Mouse (Mus musculus): ENCODE data around the gene Phldb2. TPM values are rescaled to one million over a fixed set of nuclear protein-coding genes. Genes with fewer than 3 reads are reported as not detected.

Phldb2 gene
- polyA plus RNA-seq, 1 experiment: 55.4 TPM

DNA sequence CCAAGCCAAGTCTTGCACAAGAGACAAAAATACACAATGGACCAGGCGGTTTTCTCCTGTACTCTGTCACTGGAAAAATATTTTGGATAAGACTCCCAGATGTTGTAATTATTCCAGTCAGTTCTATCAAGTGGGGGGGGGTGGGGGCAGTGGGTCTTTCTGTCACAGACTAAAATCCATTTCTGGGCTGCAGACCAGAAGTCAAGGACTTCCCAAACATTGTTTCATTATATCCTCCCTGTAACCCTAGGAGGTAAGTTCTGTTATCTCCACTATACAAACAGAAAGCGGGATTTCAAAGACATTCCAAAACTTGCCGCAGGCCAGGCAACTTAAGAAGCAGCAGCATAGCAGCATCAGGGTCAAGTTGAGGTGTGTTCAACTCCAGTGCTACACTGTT, 25.8 kb downstream of the Phldb2 start:
- Histone ChIP-seq H3K36me3 (ENCODE audit: control insufficient read depth, insufficient read depth, low read length) (no peaks in the 10 kb centered on the region), H3K27ac (ENCODE audit: insufficient read depth, low read depth, low read length) (no peak overlapping the region), H3K4me1 (ENCODE audit: control insufficient read depth, insufficient read depth, low read length) (peaks cover 22% of the 10 kb centered on the region), H3K4me3 (ENCODE audit: insufficient read depth, low read depth, low read length) (no peak overlapping the region), H3K27me3 (replicated peaks; ENCODE audit: control insufficient read depth, insufficient read depth, low read length) (no peaks in the 10 kb centered on the region)
- WGBS: 39% methylated on average over 3 of the region's 3 CpGs
- no peak for DNase-seq
- TF ChIP-seq POLR2A (IDR thresholded peaks at IDR 0.05; ENCODE audit: low read depth, low read length) (no peak), CTCF (conservative IDR thresholded peaks at IDR 0.05; ENCODE audit: insufficient read depth, insufficient read length, low read depth, low read length) (no peak)

DNA sequence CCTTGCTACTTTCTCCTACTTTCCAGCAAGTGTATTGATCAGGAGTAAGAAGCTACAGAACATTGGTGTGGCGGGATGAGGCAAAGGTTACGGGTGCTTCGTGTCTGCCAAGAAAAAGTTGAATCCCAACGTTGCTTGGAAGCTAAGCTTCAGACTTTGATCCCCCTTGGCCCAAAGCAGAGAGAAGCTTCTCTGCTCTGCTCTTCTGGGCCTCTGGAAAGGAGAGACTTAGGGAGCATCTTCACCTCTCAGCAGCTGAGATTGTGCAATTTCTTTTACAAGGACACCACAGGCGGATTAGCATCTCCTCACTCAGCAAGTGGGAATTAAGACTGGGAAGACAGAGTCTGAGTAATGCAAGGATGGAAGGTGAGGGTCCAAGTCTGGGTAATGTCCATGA, 26.5 kb downstream of the Phldb2 start:
- Histone ChIP-seq H3K4me1 (ENCODE audit: control insufficient read depth, insufficient read depth, low read length) (peaks cover 23% of the 10 kb centered on the region), H3K36me3 (ENCODE audit: control insufficient read depth, insufficient read depth, low read length) (no peaks in the 10 kb centered on the region)
- 58% methylated on average over 5 of the region's 5 CpGs for WGBS

DNA sequence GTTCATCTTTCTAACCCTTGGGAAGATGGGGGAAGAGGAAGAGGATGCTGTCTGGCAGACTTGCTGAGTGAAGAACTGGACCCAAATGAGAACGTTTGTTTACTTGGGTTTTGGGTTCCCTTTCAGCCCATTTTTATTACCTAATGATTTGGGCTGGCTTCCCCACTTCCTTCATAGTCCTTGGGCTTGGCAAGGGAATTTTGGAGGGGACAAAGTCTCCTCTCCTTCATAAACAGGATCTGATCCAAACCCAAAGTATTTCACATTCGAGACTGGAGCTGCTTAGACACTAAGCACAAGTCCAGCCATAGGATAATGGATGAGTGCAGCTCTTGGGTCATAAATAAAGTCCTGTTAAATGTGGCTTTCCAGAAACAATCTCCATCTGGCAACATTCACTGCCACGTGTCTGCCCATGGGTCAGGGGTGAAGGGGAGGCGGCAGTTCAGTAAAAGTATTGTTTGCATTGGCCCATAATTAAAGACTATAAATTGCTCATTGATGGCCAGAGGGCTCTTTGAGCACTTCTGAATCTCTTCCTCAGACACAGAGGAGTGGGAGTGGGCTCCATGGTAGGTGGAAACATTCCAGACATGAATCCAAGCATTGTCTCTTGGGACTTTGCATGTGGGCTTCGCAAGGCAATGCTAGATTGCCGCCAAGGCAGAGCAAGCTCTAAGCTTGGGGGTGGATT, 29.5 kb downstream of the Phldb2 start:
- Histone ChIP-seq H3K4me3 (ENCODE audit: insufficient read depth, low read depth, low read length) (no peak overlapping the region), H3K27ac (ENCODE audit: insufficient read depth, low read depth, low read length) (no peak overlapping the region), H3K36me3 (ENCODE audit: control insufficient read depth, insufficient read depth, low read length) (no peaks in the 10 kb centered on the region), H3K27me3 (replicated peaks; ENCODE audit: control insufficient read depth, insufficient read depth, low read length) (no peaks in the 10 kb centered on the region), H3K4me1 (ENCODE audit: control insufficient read depth, insufficient read depth, low read length) (peaks cover 23% of the 10 kb centered on the region)
- TF ChIP-seq POLR2A (IDR thresholded peaks at IDR 0.05; ENCODE audit: low read depth, low read length) (no peak), CTCF (conservative IDR thresholded peaks at IDR 0.05; ENCODE audit: insufficient read depth, insufficient read length, low read depth, low read length) (no peak)
- WGBS: 56% methylated on average over 6 of the region's 6 CpGs
- DNase-seq: peak; percentile 37

More for the DNA sequence above, 26.5 kb downstream of the Phldb2 start:
- peak; percentile 82 for DNase-seq
- TF ChIP-seq CTCF (conservative IDR thresholded peaks at IDR 0.05; ENCODE audit: insufficient read depth, insufficient read length, low read depth, low read length) (no peak), POLR2A (IDR thresholded peaks at IDR 0.05; ENCODE audit: low read depth, low read length) (no peak)
- no peaks in the 10 kb centered on the region for H3K27me3 ChIP-seq (replicated peaks; ENCODE audit: control insufficient read depth, insufficient read depth, low read length)
- peak overlapping the region; percentile 66; the same call in 1 of the 2 replicates for H3K27ac ChIP-seq (ENCODE audit: insufficient read depth, low read depth, low read length)
- H3K4me3 ChIP-seq (ENCODE audit: insufficient read depth, low read depth, low read length): no peak overlapping the region

DNA sequence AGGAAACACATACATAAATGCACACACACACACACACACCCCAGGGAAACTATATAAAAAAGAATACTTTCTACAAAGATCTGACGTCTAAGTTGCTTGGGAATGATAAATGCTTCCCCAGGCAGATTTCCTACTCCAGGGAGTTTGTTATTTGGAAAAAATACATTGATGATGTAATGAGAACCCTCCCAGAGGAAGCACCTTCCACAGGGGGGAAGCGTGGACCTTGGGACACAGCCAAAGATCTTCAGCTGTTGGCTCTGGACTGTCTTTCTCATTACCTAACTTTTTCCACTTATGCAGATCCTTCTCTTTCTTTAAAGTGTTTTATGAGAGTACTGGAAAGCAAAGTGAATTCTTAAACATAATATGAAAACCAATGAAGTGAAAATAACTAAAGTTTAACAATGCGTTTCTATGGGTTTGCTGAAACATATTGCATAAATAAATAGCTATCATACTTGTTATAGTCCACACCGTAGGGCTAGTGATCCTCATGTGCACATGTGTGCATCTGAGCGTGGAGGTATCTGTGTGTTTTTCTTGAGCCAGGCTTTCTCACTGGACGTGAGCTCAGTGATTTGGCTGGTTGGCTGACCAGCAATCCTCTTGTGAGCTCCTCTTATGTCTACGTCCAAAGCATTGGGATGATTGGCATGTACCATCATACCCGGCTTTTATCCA, 30.7 kb downstream of the Phldb2 start:
- 40% methylated on average over 8 of the region's 8 CpGs for WGBS
- Histone ChIP-seq H3K27ac (ENCODE audit: insufficient read depth, low read depth, low read length) (no peak overlapping the region), H3K27me3 (replicated peaks; ENCODE audit: control insufficient read depth, insufficient read depth, low read length) (no peaks in the 10 kb centered on the region), H3K4me3 (ENCODE audit: insufficient read depth, low read depth, low read length) (no peak overlapping the region), H3K36me3 (ENCODE audit: control insufficient read depth, insufficient read depth, low read length) (no peaks in the 10 kb centered on the region), H3K4me1 (ENCODE audit: control insufficient read depth, insufficient read depth, low read length) (peaks cover 23% of the 10 kb centered on the region)
- peak; percentile 66 for DNase-seq
- TF ChIP-seq POLR2A (IDR thresholded peaks at IDR 0.05; ENCODE audit: low read depth, low read length): no peak
- TF ChIP-seq CTCF (conservative IDR thresholded peaks at IDR 0.05; ENCODE audit: insufficient read depth, insufficient read length, low read depth, low read length): no peak

DNA sequence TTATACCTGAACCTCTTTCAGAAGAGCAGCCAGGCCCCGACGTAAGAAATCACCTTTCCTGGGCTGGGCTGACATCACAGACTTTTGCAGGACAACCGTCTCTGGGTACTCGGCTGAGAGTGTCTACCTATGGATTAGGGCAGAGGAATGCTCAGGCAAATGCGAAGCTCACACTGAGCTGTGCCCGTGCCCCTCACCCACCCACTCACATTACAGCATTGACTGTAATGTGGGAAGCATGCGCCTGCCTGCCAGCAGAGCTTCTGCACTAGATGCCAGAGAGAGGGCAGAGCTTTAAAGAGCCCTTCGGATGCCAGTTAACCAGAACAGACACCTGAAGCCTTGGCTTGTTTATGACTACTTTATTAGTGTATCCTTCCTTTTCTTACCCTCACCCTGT, 33.8 kb downstream of the Phldb2 start:
- DNase-seq: no peak
- WGBS: 65% methylated on average over 8 of the region's 8 CpGs
- H3K36me3 ChIP-seq (ENCODE audit: control insufficient read depth, insufficient read depth, low read length): no peaks in the 10 kb centered on the region
- no peak overlapping the region for H3K27ac ChIP-seq (ENCODE audit: insufficient read depth, low read depth, low read length)
- no peaks in the 10 kb centered on the region for H3K27me3 ChIP-seq (replicated peaks; ENCODE audit: control insufficient read depth, insufficient read depth, low read length)
- no peak overlapping the region for H3K4me3 ChIP-seq (ENCODE audit: insufficient read depth, low read depth, low read length)
- no peak for TF ChIP-seq POLR2A (IDR thresholded peaks at IDR 0.05; ENCODE audit: low read depth, low read length)
- no peak for TF ChIP-seq CTCF (conservative IDR thresholded peaks at IDR 0.05; ENCODE audit: insufficient read depth, insufficient read length, low read depth, low read length)
- H3K4me1 ChIP-seq (ENCODE audit: control insufficient read depth, insufficient read depth, low read length): peaks cover 17% of the 10 kb centered on the region

DNA sequence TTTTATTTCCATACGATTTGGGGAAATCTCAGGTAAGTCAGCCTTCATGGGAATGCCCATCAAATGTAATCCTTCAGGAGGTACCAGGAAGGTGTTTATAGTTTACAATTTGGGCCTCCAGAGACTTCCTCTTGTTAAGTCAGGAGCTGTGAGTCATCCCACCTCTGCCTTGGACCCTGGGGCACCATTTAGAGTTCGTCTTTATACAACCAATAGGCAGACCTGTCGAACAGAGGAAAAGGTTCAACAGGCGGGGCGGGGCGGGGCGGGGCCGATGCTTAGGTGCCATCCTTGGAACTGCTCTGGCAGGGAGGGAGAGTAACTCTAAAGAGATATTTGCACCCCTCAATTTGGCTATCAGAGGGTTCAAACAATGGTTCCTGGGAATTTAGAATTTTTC, 49.8 kb downstream of the Phldb2 start:
- no peak overlapping the region for H3K4me3 ChIP-seq (ENCODE audit: insufficient read depth, low read depth, low read length)
- 0 out of 2 replicates have a peak, but pooled peaks cover 1% of the 10 kb centered on the region for H3K27me3 ChIP-seq (replicated peaks; ENCODE audit: control insufficient read depth, insufficient read depth, low read length)
- H3K36me3 ChIP-seq (ENCODE audit: control insufficient read depth, insufficient read depth, low read length): no peaks in the 10 kb centered on the region
- 88% methylated on average over 8 of the region's 8 CpGs for WGBS
- TF ChIP-seq CTCF (conservative IDR thresholded peaks at IDR 0.05; ENCODE audit: insufficient read depth, insufficient read length, low read depth, low read length): no peak
- TF ChIP-seq POLR2A (IDR thresholded peaks at IDR 0.05; ENCODE audit: low read depth, low read length): no peak
- no peak overlapping the region for H3K27ac ChIP-seq (ENCODE audit: insufficient read depth, low read depth, low read length)
- peaks cover 3% of the 10 kb centered on the region; the same call in 1 of the 2 replicates for H3K4me1 ChIP-seq (ENCODE audit: control insufficient read depth, insufficient read depth, low read length)
- no peak for DNase-seq

DNA sequence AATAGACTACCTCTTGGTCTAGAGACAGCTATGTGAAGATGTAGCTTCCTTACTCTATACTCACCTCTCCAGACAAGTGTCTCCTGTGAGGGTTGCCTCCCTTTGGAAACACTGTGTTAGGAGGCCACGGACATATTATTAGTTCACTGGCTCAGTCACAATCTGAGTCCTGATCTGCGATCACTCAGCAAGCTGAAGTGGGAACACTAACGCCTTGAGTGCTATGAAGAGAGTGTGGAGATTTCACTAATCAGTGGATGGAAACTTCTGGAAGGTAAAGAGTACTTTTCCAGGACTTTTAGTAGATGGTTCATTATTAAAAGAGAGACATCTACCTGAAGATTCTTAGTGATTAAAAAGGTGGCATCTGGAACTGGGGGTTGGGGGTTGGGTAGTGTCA, 54.9 kb downstream of the Phldb2 start:
- 86% methylated on average over 3 of the region's 3 CpGs for WGBS
- Histone ChIP-seq H3K36me3 (ENCODE audit: control insufficient read depth, insufficient read depth, low read length) (no peaks in the 10 kb centered on the region), H3K4me1 (ENCODE audit: control insufficient read depth, insufficient read depth, low read length) (peaks cover 11% of the 10 kb centered on the region), H3K27me3 (replicated peaks; ENCODE audit: control insufficient read depth, insufficient read depth, low read length) (no peaks in the 10 kb centered on the region), H3K27ac (ENCODE audit: insufficient read depth, low read depth, low read length) (no peak overlapping the region), H3K4me3 (ENCODE audit: insufficient read depth, low read depth, low read length) (no peak overlapping the region)
- no peak for DNase-seq
- TF ChIP-seq CTCF (conservative IDR thresholded peaks at IDR 0.05; ENCODE audit: insufficient read depth, insufficient read length, low read depth, low read length) (no peak), POLR2A (IDR thresholded peaks at IDR 0.05; ENCODE audit: low read depth, low read length) (no peak)
